Mouse (Mus musculus): ENCODE data around the gene Maml1. TPM values are rescaled to one million over a fixed set of nuclear protein-coding genes. Genes with fewer than 3 reads are reported as not detected.

Maml1 gene
- polyA plus RNA-seq, 1 experiment from 2014 or later, result 1.5 TPM

- no peak overlapping the region for H3K27ac ChIP-seq (replicated peaks)
- WGBS (ENCODE audit: insufficient replicate concordance), result 66% methylated on average over 2 of the region's 2 CpGs
Observed at GRCm38 (mm10) chr11:50206037-50206436, 86.1 kb downstream of the Maml1 start.

More at GRCm38 (mm10) chr11:50206037-50206436, 86.1 kb downstream of the Maml1 start:
- Histone ChIP-seq H3K4me3 (replicated peaks) (no peak overlapping the region), H3K4me2 (no peak overlapping the region), H3K9ac (no peak overlapping the region), H3K27me3 (no peaks in the 10 kb centered on the region), H3K9me3 (replicated peaks) (no peaks in the 10 kb centered on the region), H3K4me1 (replicated peaks) (peaks cover 38% of the 10 kb centered on the region), H3K36me3 (replicated peaks) (peaks cover 74% of the 10 kb centered on the region)
- no peak for ATAC-seq (ENCODE audit: insufficient read depth)

Small RNAs within 50 kb of the gene (microRNA-seq; reads per million reads assigned to microRNA genes)
- not detected for gene Mir6919

Other genes starting within 250 kb of the Maml1 start
- gene Tbc1d9b, start 160.9 kb downstream of the Maml1 start, polyA plus RNA-seq (2015; fragmentation: Nextera tagmentation; extraction: Ambion mirVana), result 11.7 and 13.6 TPM in 2 replicates
- gene Mrnip, start 117.9 kb downstream of the Maml1 start, polyA plus RNA-seq (2015; fragmentation: Nextera tagmentation; extraction: Ambion mirVana), result 7.6 and 8.4 TPM in 2 replicates
- gene Sqstm1, start 81.5 kb downstream of the Maml1 start, polyA plus RNA-seq (2015; fragmentation: Nextera tagmentation; extraction: Ambion mirVana), result 161 and 189 TPM in 2 replicates
- gene Mgat4b, start 81.4 kb downstream of the Maml1 start, polyA plus RNA-seq (2015; fragmentation: Nextera tagmentation; extraction: Ambion mirVana), result 12.7 and 14.9 TPM in 2 replicates
- gene Ltc4s, start 53.7 kb downstream of the Maml1 start, polyA plus RNA-seq (2015; fragmentation: Nextera tagmentation; extraction: Ambion mirVana), result 0.46 and 0.51 TPM in 2 replicates
- gene Canx, start 33.4 kb upstream of the Maml1 start, polyA plus RNA-seq (2015; fragmentation: Nextera tagmentation; extraction: Ambion mirVana), result 172 and 176 TPM in 2 replicates
- not detected in 2 replicates for gene Cby3, start 62.2 kb upstream of the Maml1 start, polyA plus RNA-seq (2015; fragmentation: Nextera tagmentation; extraction: Ambion mirVana)
- gene Hnrnph1, start 84.7 kb upstream of the Maml1 start, polyA plus RNA-seq (2015; fragmentation: Nextera tagmentation; extraction: Ambion mirVana), result 98.1 and 102 TPM in 2 replicates
- gene Rufy1, start 138.8 kb upstream of the Maml1 start, polyA plus RNA-seq (2015; fragmentation: Nextera tagmentation; extraction: Ambion mirVana), result 7.3 and 7.5 TPM in 2 replicates